Mouse (Mus musculus): Measurements from ENCODE around the gene Zcchc24. TPM values are rescaled to one million over a fixed set of nuclear protein-coding genes. Genes with fewer than 3 reads are reported as not detected.

Gene Zcchc24
- total RNA-seq, 2 experiments from 2014 or later, result 47.0 TPM

DNA sequence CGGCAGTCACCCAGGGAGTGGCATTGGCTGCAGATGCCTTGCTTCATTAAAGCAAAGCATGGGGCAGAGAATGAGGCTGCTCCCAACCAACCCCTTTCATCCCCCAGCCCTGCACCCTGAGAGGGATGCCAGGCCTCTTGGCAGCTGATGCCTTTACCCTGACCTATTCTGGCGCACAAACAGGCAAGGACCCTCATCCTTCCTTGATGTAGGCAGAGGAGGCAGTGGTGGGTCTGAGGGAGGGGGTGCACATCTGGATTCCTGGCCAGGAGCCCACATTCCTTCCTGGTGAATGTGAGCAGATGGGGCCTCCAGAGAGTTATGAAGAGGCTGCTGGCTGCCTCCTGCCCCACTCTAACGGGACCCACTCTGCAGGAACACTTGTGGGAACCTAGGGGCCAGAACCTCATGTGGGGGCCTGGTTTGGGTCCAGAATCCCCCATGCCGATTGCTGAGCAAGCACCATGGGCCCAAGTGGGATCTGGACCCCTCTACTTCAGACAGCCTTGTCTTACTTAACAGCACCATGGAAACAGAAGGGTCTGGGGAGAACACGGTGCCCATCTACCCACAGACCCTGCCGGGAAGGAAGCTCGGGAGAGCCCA is 12.4 kb downstream of the Zcchc24 start:
- Histone ChIP-seq H3K27ac (no peak overlapping the region), H3K4me3 (no peak overlapping the region)
- intact Hi-C loops (cut with DNase I), result no loop called here
- DNase-seq (ENCODE audit: extremely low spot score in 1 of 2, low spot score in 2 of 2), result no peak
- TF ChIP-seq CTCF (IDR thresholded peaks at IDR 0.05), result no peak

DNA sequence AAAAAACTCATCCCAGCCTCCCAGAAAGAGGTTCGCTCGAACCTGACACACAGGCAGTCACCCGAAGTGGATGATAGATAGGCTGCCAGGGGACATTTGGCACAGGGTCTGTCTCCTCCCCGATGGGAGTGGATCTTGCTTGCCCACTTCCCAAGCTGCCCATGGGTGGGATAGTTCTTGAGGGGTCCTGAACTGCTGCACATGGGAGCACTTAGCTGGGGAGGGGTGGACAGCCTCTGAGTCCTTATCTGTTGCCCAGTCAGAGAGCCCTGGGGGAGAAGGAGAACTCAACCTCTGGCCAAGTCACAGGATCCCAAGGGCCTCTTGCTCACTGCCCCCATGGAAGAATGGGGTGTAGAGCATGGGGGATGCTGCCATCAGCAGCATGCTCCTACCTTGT is 13.3 kb downstream of the Zcchc24 start:
- intact Hi-C loops (cut with DNase I), result no loop called here
- no peak for TF ChIP-seq CTCF (IDR thresholded peaks at IDR 0.05)
- DNase-seq (ENCODE audit: extremely low spot score in 1 of 2, low spot score in 2 of 2), result no peak
- no peak overlapping the region for H3K27ac ChIP-seq
- no peak overlapping the region for H3K4me3 ChIP-seq

- intact Hi-C loops (cut with DNase I), result no loop called here
- Histone ChIP-seq H3K27ac (no peak overlapping the region), H3K4me3 (no peak overlapping the region)
- no peak for TF ChIP-seq CTCF (IDR thresholded peaks at IDR 0.05)
- no peak for DNase-seq (ENCODE audit: extremely low spot score in 1 of 2, low spot score in 2 of 2)
Observed at GRCm38 (mm10) chr14:25754531-25755484, 14.0 kb downstream of the Zcchc24 start.

DNA sequence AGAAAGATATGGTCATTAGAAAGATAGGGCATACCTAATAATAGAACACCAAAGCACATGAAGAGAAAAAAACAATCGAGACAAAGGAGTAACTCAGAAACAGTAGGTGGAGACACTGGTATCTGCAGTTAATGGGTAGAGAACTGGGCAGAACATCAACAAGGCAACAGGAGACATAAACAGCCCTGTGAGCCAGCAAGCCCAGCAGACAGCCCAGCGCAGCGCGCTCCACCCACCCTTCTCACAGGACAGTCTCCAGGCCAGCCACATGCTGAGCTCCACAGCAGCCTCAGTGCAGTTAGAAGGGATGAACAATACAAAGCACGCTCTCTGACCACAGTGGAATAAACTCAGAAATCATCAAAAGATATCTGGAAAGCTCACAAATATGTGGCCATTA is 15.8 kb downstream of the Zcchc24 start:
- intact Hi-C loops (cut with DNase I), result no loop called here
- Histone ChIP-seq H3K4me3 (no peak overlapping the region), H3K27ac (peak overlapping the region; percentile 50; the same call in 1 of the 2 replicates)
- no peak; the same call in 1 of the 2 replicates for TF ChIP-seq CTCF (IDR thresholded peaks at IDR 0.05)
- DNase-seq (ENCODE audit: extremely low spot score in 1 of 2, low spot score in 2 of 2), result no peak

GRCm38 (mm10) chr14:25751067-25751466 is 17.8 kb downstream of the Zcchc24 start:
- TF ChIP-seq CTCF (IDR thresholded peaks at IDR 0.05), result no peak
- Histone ChIP-seq H3K4me3 (no peak overlapping the region), H3K27ac (no peak overlapping the region)
- intact Hi-C loops (cut with DNase I), result no loop called here
- no peak for DNase-seq (ENCODE audit: extremely low spot score in 1 of 2, low spot score in 2 of 2)

- Histone ChIP-seq H3K27ac (no peak overlapping the region), H3K4me3 (no peak overlapping the region)
- intact Hi-C loops (cut with DNase I), result no loop called here
- TF ChIP-seq CTCF (IDR thresholded peaks at IDR 0.05), result no peak
- DNase-seq (ENCODE audit: extremely low spot score in 1 of 2, low spot score in 2 of 2), result no peak
Observed at GRCm38 (mm10) chr14:25750448-25751015, 18.3 kb downstream of the Zcchc24 start.

DNA sequence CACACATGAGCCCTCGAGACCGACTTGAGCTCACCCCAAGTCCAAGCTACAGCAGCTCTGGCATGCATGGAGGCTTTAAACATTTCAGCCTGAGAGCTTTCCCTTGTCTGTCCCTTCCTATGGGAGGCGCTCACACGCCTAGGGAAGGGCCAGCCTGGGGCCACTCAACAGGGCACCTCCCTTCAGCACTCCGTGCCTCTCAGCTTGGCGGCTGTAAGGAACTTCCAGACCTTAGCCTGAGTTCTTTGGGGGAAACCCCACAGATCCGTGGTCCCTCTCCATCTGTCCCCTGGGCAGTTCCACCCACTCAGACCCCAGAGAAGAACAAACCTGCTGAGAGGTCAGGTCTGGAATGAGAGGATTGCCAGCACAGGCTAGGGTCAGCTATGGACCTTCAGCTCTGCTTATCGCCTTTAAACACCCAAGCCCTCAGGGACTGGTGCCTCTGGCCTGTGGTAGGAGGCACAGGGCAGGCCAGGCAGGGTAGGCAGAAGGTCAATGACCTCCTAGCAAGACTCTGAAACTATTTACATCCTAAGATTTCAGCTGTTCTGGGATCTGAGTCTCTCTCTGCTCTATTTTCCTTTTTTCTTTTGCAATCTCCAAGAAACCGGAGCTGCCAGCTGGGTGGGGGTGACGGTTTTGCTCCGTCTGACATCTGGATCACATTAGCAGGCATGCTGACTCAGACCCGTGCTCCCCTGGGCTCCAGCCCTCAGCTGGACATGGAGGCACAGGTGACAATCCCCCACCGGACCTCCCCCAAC is 19.5 kb downstream of the Zcchc24 start:
- no peak; the same call in 1 of the 2 replicates for TF ChIP-seq CTCF (IDR thresholded peaks at IDR 0.05)
- DNase-seq (ENCODE audit: extremely low spot score in 1 of 2, low spot score in 2 of 2), result no peak
- intact Hi-C loops (cut with DNase I), result no loop called here
- Histone ChIP-seq H3K4me3 (no peak overlapping the region), H3K27ac (peak overlapping the region; percentile 53; the same call in 1 of the 2 replicates)

- intact Hi-C loops (cut with DNase I), result no loop called here
- no peak for TF ChIP-seq CTCF (IDR thresholded peaks at IDR 0.05)
- Histone ChIP-seq H3K27ac (peak overlapping the region; percentile 1; the same call in 1 of the 2 replicates), H3K4me3 (no peak overlapping the region)
- no peak for DNase-seq (ENCODE audit: extremely low spot score in 1 of 2, low spot score in 2 of 2)
Observed at GRCm38 (mm10) chr14:25747996-25748756, 20.7 kb downstream of the Zcchc24 start.

DNA sequence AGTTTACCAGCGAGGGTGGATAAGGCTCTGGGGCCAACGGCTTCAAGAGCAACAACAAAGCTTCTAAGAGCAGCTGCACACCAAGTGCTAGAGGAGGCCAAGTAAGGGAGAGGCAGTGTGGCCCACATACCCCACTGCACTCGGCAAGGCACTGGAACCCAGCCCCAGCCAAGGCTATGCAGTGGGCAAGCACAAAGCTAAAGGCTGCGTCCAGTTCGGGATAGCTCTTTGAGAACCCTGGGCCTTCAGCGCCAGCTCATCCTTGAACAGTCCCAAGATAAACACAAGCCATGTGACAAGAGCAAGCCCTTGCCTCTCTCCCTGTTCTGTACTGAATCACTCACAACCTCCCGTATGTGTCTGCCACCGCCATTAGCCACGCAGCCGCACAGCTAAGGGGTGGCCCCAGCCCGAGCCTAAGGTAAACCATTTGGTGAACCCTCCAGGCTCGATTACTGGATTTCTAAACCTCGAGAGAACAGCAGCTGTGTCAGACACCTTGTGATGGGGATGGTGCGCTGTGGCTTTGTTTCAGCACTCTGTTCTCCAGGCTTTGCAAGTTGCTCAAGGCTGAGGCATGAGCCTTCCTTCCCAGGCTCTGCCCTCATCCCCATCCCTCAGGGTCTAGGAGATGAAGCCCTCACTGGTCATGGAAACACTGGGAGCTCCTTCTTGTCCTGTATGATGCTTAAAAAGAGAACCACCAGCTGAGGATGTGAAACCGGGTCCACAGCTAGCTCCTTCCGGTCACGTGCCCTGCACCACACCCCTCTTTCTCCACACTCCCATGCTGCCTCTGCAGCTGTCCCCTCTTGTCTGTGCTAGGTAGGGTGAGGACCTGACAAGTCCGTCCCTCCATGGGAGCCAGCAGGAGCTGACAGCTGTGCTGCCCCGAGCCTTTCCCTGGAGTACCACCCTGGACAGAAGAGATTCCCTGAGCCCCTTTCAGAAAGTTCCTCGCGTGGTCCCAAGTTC is 21.6 kb downstream of the Zcchc24 start:
- H3K27ac ChIP-seq, result peak overlapping the region; percentile 1; the same call in 1 of the 2 replicates
- intact Hi-C loops (cut with DNase I), result no loop called here

DNA sequence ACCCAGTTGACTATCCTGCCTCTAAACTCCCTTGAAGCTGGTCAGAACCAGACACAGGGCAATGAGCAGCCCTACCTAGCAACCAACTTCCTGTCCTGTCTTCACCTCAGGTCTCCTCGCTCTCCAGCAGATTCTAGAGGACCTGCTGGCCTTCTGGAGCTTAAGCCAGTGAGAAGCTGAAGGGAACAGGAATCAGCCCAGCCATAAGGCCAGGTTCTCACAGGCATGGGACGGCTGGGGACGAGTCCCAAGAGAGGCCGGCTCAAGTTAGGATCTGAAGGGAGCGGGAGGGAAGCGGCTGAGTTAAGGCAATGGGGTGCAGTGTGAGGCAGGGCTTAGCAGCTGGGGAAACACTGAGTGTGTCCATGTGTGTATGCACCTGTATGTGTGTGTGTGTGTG is 22.5 kb downstream of the Zcchc24 start:
- intact Hi-C loops (cut with DNase I), result no loop called here
- DNase-seq (ENCODE audit: extremely low spot score in 1 of 2, low spot score in 2 of 2), result no peak
- H3K27ac ChIP-seq, result no peak overlapping the region
- no peak overlapping the region for H3K4me3 ChIP-seq
- TF ChIP-seq CTCF (IDR thresholded peaks at IDR 0.05), result no peak

More for the DNA sequence above, 21.6 kb downstream of the Zcchc24 start:
- TF ChIP-seq CTCF (IDR thresholded peaks at IDR 0.05), result no peak
- H3K4me3 ChIP-seq, result no peak overlapping the region
- DNase-seq (ENCODE audit: extremely low spot score in 1 of 2, low spot score in 2 of 2), result no peak
